Mouse (Mus musculus) cerebellum, adult 9-10 months (tissue): ENCODE measurements around the gene Antxr1.

Experiments
- DNase-seq: peaks from one replicate; pipeline ENCODE4 v3.0.0; 2022

Antxr1 gene

GRCm38 (mm10) chr6:87244117-87245100 lies 91.2 kb downstream of the Antxr1 start:
- no peak for DNase-seq

GRCm38 (mm10) chr6:87237260-87237659 lies 98.4 kb downstream of the Antxr1 start:
- DNase-seq = no peak

- no peak for DNase-seq
These were observed 99.6 kb downstream of the Antxr1 start for GRCm38 (mm10) chr6:87236061-87236460.

GRCm38 (mm10) chr6:87233111-87233510 lies 102.5 kb downstream of the Antxr1 start:
- no peak for DNase-seq

- DNase-seq = no peak
These were observed 105.6 kb downstream of the Antxr1 start for GRCm38 (mm10) chr6:87230041-87230440.

- DNase-seq = no peak
These were observed 107.7 kb downstream of the Antxr1 start for GRCm38 (mm10) chr6:87227940-87228339.

- DNase-seq = no peak
These were observed 109.3 kb downstream of the Antxr1 start for GRCm38 (mm10) chr6:87226315-87226714.

GRCm38 (mm10) chr6:87225286-87225685 lies 110.3 kb downstream of the Antxr1 start:
- no peak for DNase-seq

GRCm38 (mm10) chr6:87222854-87223631 lies 112.6 kb downstream of the Antxr1 start:
- DNase-seq = no peak

- DNase-seq = no peak
These were observed 116.3 kb downstream of the Antxr1 start for GRCm38 (mm10) chr6:87219061-87219992.

GRCm38 (mm10) chr6:87216114-87216591 lies 119.5 kb downstream of the Antxr1 start:
- peak; percentile 12 for DNase-seq

GRCm38 (mm10) chr6:87213262-87213661 lies 122.4 kb downstream of the Antxr1 start:
- no peak for DNase-seq

GRCm38 (mm10) chr6:87211551-87211950 lies 124.1 kb downstream of the Antxr1 start:
- no peak for DNase-seq

GRCm38 (mm10) chr6:87207373-87207982 lies 128.1 kb downstream of the Antxr1 start:
- DNase-seq = no peak

- no peak for DNase-seq
These were observed 128.8 kb downstream of the Antxr1 start for GRCm38 (mm10) chr6:87206790-87207189.

- DNase-seq = no peak
These were observed 132.2 kb downstream of the Antxr1 start for GRCm38 (mm10) chr6:87203467-87203866.

GRCm38 (mm10) chr6:87203065-87203464 lies 132.6 kb downstream of the Antxr1 start:
- no peak for DNase-seq

GRCm38 (mm10) chr6:87202048-87202605 lies 133.5 kb downstream of the Antxr1 start:
- no peak for DNase-seq

GRCm38 (mm10) chr6:87189755-87190154 lies 145.9 kb downstream of the Antxr1 start:
- no peak for DNase-seq

- no peak for DNase-seq
These were observed 148.6 kb downstream of the Antxr1 start for GRCm38 (mm10) chr6:87186988-87187387.

GRCm38 (mm10) chr6:87184418-87184817 lies 151.2 kb downstream of the Antxr1 start:
- no peak for DNase-seq

- DNase-seq = no peak
These were observed 151.6 kb downstream of the Antxr1 start for GRCm38 (mm10) chr6:87183981-87184380.
